Mouse (Mus musculus) MEL (cell line): ENCODE measurements at regions not wholly inside any gene's neighbourhood (a gene's known extent, or its start where the extent isn't known, plus 50 kb on each side); places are given as distances from the start of the nearest gene placed in this dataset.

Experiments used
- CTCF ChIP-seq, 3 experiments: IDR thresholded peaks in 2 of 3; conservative IDR thresholded peaks in 1 of 3; 2 replicates each; pipeline ENCODE4 v1.5.1; 2011 to 2012; ENCODE audit warnings: low read length in 3 of 3, low read depth in 2 of 3, mild to moderate bottlenecking in 2 of 3, improper control_type of control experiment in 1 of 3, inconsistent platforms in 1 of 3, mixed read lengths in 1 of 3, moderate library complexity in 1 of 3; ENCODE audit not compliant: control insufficient read depth in 1 of 3, insufficient read depth in 1 of 3, poor library complexity in 1 of 3, severe bottlenecking in 1 of 3
- POLR2A ChIP-seq, 2 experiments: IDR thresholded peaks; 2 replicates each; pipeline ENCODE4 v1.6.1; 2011 to 2012; ENCODE audit warnings: low read length in 2 of 2, mild to moderate bottlenecking in 2 of 2, control low read depth in 1 of 2, improper control_type of control experiment in 1 of 2, low read depth in 1 of 2, moderate library complexity in 1 of 2; ENCODE audit not compliant: control insufficient read depth in 1 of 2, insufficient read depth in 1 of 2, poor library complexity in 1 of 2
- SMC3 ChIP-seq: IDR thresholded peaks from 2 replicates; pipeline ENCODE4 v1.6.1; 2011; ENCODE audit warnings: low read depth, low read length, improper control_type of control experiment
- ZNF384 ChIP-seq: IDR thresholded peaks from 2 replicates; pipeline ENCODE4 v1.6.1; 2012; ENCODE audit warnings: low read depth, mild to moderate bottlenecking, inconsistent platforms, low read length, improper control_type of control experiment

DNA sequence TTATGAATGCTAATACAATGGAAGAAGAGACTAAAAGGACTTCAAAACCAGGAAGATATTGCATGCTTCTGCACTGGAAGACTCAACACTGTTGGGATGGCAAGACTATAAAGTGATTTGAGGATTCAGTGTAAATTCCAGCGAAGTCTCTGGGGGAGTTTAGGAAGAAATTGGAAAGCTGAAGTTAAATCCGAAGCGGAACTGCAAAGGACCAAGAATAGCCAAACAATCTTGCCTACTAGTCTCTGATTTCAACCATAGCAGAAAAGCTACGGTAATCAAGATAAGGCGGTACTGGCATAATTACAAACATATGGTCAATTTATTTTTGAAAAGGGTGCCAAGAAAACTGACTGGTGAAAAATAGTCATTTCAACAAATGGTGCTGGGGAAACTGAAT lies 216.0 kb upstream of the Ppfia2 start:
- TF ChIP-seq CTCF (IDR thresholded peaks at IDR 0.05 in 2 of 3, conservative IDR thresholded peaks at IDR 0.05 in 1 of 3; ENCODE audit: control insufficient read depth in 1 of 3, insufficient read depth in 1 of 3, low read depth in 2 of 3, low read length in 3 of 3, poor library complexity in 1 of 3, severe bottlenecking in 1 of 3) (no peak), SMC3 (no peak), ZNF384 (no peak), POLR2A (IDR thresholded peaks at IDR 0.05; ENCODE audit: control insufficient read depth in 1 of 2, insufficient read depth in 1 of 2, low read depth in 1 of 2, low read length in 2 of 2, poor library complexity in 1 of 2) (no peak)
